14 mouse cellular contexts compared by ENCODE assay signal in the genomic region with DNA sequence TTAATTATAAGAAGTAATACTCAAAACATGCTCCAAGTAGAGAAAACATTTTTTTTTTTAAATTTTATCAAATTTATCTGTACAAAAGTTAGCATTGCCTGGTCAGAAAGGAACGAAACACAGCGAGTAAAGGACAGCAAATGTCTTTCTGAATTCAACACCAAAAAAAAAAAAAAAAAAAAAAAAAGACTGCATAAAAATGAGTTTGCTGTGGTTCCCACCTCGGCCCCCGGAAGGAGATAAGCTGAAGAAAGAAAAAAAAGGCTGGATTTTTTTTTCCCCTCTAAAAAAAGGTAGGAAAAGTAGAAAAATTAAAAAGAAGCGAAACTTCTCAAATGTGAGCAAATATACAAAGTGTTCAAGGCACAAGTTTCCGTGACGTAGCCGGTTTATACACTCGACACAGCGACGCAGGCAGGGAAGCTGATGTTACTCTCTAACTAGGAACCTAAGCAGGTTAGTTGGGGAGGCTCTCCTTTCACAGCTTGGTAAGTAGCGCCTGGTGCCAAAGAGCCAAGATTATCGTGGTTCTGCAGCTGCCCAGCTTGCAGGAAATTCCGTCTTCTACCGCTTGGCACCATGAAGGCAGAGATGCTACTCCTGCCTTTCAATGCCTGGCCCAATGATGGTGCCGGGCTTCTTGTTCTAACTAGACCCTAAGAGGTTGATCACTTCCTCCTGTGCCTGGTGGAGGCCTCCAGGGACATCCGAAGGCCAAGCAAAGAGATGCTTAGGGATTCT. TPM values are rescaled to one million over a fixed set of nuclear protein-coding genes. Genes with fewer than 3 reads are reported as not detected.
DNase-seq lines count a peak whose midpoint lies in the region; ATAC-seq lines count a peak whose summit lies in the region.
"Had no signal": no experiment of that assay in that cellular context is flagged by ENCODE, and none has a peak within 500 bp of the region (broad histone marks: within the 10 kb centered on the region; RNA-seq: fewer than 3 reads in every experiment).

No protein-coding gene starts in this region.

- H3K27ac ChIP-seq in neural tube, embryonic 13.5 days (replicated peaks): peak overlapping the region; percentile 79
- peak overlapping the region; percentile 66; the same call in 1 of the 2 replicates for H3K27ac ChIP-seq in limb, embryonic 10.5 days
- H3K27ac ChIP-seq in neural tube, embryonic 15.5 days (replicated peaks): peak overlapping the region; percentile 66
- H3K27ac ChIP-seq: liver, embryonic 12.5 days had no signal

- DNase-seq in cerebellum, postnatal 10 days: peak; percentile 44 to 46
- DNase-seq in cerebellum, adult 11-12 months: no peak
- no peak for DNase-seq in neural tube, embryonic 10.5 days (ENCODE audit: extremely low spot score, low spot score)
- DNase-seq in limb, embryonic 10.5 days (ENCODE audit: low spot score): no peak
- no peak for DNase-seq in heart, adult 8-10 months (ENCODE audit: low spot score)
- DNase-seq in cerebellum, adult 9-10 months: no peak
- DNase-seq: gastrocnemius, postnatal 25 days; kidney, adult 2 months; lung, postnatal 14 days; thymus, adult 2 months had no signal

- no peak overlapping the region for H3K4me3 ChIP-seq in neural tube, embryonic 13.5 days
- no peak overlapping the region for H3K4me3 ChIP-seq in limb, embryonic 10.5 days
- no peak overlapping the region for H3K4me3 ChIP-seq in neural tube, embryonic 15.5 days (replicated peaks)
- H3K4me3 ChIP-seq: erythroblast, embryonic 14.5 days; liver, embryonic 12.5 days had no signal

- peaks cover 86% of the 10 kb centered on the region for H3K4me1 ChIP-seq in neural tube, embryonic 13.5 days (replicated peaks)
- H3K4me1 ChIP-seq in limb, embryonic 10.5 days: peaks cover 77% of the 10 kb centered on the region
- H3K4me1 ChIP-seq in neural tube, embryonic 15.5 days: peaks cover 54% of the 10 kb centered on the region

- H3K4me2 ChIP-seq in neural tube, embryonic 13.5 days: peak overlapping the region; percentile 93
- peak overlapping the region; percentile 93 for H3K4me2 ChIP-seq in neural tube, embryonic 15.5 days
- H3K4me2 ChIP-seq: liver, embryonic 12.5 days had no signal

- H3K36me3 ChIP-seq in neural tube, embryonic 13.5 days: no peaks in the 10 kb centered on the region
- H3K36me3 ChIP-seq in limb, embryonic 10.5 days: peaks cover 15% of the 10 kb centered on the region
- no peaks in the 10 kb centered on the region for H3K36me3 ChIP-seq in neural tube, embryonic 15.5 days
- H3K36me3 ChIP-seq: liver, embryonic 12.5 days had no signal

- no peak for ATAC-seq in neural tube, embryonic 13.5 days (ENCODE audit: low read depth)
- no peak for ATAC-seq in neural tube, embryonic 15.5 days (ENCODE audit: low FRiP score)
- ATAC-seq: liver, embryonic 12.5 days had no signal

- no peaks in the 10 kb centered on the region for H3K9me3 ChIP-seq in neural tube, embryonic 13.5 days
- no peaks in the 10 kb centered on the region for H3K9me3 ChIP-seq in limb, embryonic 10.5 days (replicated peaks)
- no peaks in the 10 kb centered on the region for H3K9me3 ChIP-seq in neural tube, embryonic 15.5 days (replicated peaks)
- H3K9me3 ChIP-seq: liver, embryonic 12.5 days had no signal

- H3K27me3 ChIP-seq in neural tube, embryonic 13.5 days: peaks cover 33% of the 10 kb centered on the region
- peaks cover 54% of the 10 kb centered on the region for H3K27me3 ChIP-seq in limb, embryonic 10.5 days (ENCODE audit: low read depth, poor library complexity, severe bottlenecking)
- peaks cover 25% of the 10 kb centered on the region for H3K27me3 ChIP-seq in neural tube, embryonic 15.5 days (replicated peaks)

- WGBS in neural tube, embryonic 13.5 days: 78% methylated on average over 17 of the region's 17 CpGs
- WGBS in limb, embryonic 10.5 days: 81% methylated on average over 17 of the region's 17 CpGs
- 76% methylated on average over 17 of the region's 17 CpGs for WGBS in neural tube, embryonic 15.5 days

- no peak overlapping the region for H3K9ac ChIP-seq in neural tube, embryonic 13.5 days
- H3K9ac ChIP-seq in neural tube, embryonic 15.5 days (replicated peaks): no peak overlapping the region
- H3K9ac ChIP-seq: liver, embryonic 12.5 days had no signal

RNA-seq across cellular contexts. Expression of a gene that starts 4.5 kb away (rescaled TPM):
- 10.8 and 11.6 TPM in 2 replicates for polyA plus RNA-seq in neural tube, embryonic 13.5 days (2015; fragmentation: Nextera tagmentation; extraction: Ambion mirVana)
- 11.1 and 13.1 TPM in 2 replicates for polyA plus RNA-seq in limb, embryonic 10.5 days (2016; fragmentation: Nextera tagmentation; extraction: Ambion mirVana)
- polyA plus RNA-seq in neural tube, embryonic 15.5 days (2015; fragmentation: Nextera tagmentation; extraction: Ambion mirVana): 16.0 and 16.9 TPM in 2 replicates
- under 1 TPM; 0.24 to 0.37 (median 0.32) TPM for total RNA-seq in heart, adult 8-10 months (2022)
- polyA plus RNA-seq: erythroblast, embryonic 14.5 days had no signal

RNA-seq across cellular contexts. Expression of a gene that starts 12.9 kb away (rescaled TPM):
- 24.9 and 26.2 TPM in 2 replicates for polyA plus RNA-seq in neural tube, embryonic 13.5 days (2015; fragmentation: Nextera tagmentation; extraction: Ambion mirVana)
- 28.9 and 29.0 TPM in 2 replicates for polyA plus RNA-seq in limb, embryonic 10.5 days (2016; fragmentation: Nextera tagmentation; extraction: Ambion mirVana)
- polyA plus RNA-seq in neural tube, embryonic 15.5 days (2015; fragmentation: Nextera tagmentation; extraction: Ambion mirVana): 26.2 and 26.9 TPM in 2 replicates
- total RNA-seq in heart, adult 8-10 months (2022): 10 to 100 TPM; 30.7 to 34.2 (median 33.8) TPM

Comparison
In these comparisons a context has a peak if more than half of its experiments do, and no peak if none do; other contexts are left out.
1. DNase-seq: peak in cerebellum, postnatal 10 days (2 of 2); none in cerebellum, adult 11-12 months (single experiment), neural tube, embryonic 10.5 days (single experiment), limb, embryonic 10.5 days (single experiment), heart, adult 8-10 months (single experiment) and cerebellum, adult 9-10 months (single experiment).
2. Peak in every context shown above with its lines, with median percentiles within 50 percentile points of each other: H3K27ac ChIP-seq.